19 mouse cellular contexts compared by ENCODE assay signal in the genomic region with DNA sequence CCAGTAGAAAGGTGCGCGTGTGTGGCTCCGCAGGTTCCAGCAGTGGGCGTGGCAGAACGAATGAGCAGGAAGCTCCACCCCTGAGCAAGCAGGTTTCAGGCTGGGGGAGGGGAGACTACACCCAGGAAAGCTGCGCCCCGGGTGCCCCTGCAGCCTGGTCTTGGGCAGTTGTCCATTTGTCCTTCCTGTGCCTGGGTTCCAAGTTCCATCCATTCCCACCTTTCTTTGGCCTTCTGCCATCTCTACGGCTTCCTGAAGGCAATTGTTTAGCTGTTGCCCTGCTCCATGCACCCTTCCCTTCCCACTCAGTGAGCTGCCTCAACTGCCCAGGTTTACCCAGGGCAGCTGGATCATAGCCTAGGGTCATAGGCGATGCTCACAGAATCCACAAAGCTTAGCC.
"Had no signal": no experiment of that assay in that cellular context is flagged by ENCODE, and none has a peak within 500 bp of the region (broad histone marks: within the 10 kb centered on the region; RNA-seq: fewer than 3 reads in every experiment).

No protein-coding gene starts in this region.

- H3K4me1 ChIP-seq: heart, embryonic 13.5 days; heart, embryonic 15.5 days; hindbrain, embryonic 10.5 days; hindbrain, embryonic 12.5 days; limb, embryonic 13.5 days; limb, embryonic 15.5 days had no signal

- H3K4me3 ChIP-seq: gastrocnemius, adult 2 months; heart, adult 2 months; heart, embryonic 13.5 days; heart, embryonic 15.5 days; hindbrain, embryonic 10.5 days; hindbrain, embryonic 12.5 days; layer of hippocampus, adult 2 months; limb, embryonic 13.5 days; limb, embryonic 15.5 days had no signal

- H3K9me3 ChIP-seq: heart, embryonic 13.5 days; heart, embryonic 15.5 days; hindbrain, embryonic 10.5 days; hindbrain, embryonic 12.5 days; limb, embryonic 13.5 days; limb, embryonic 15.5 days had no signal

- DNase-seq: gastrocnemius, adult 2 months; gastrocnemius, postnatal 25 days; heart, adult 2 months; kidney, adult 18-20 months; kidney, postnatal 10 days; left cerebral cortex, postnatal 4 days had no signal

- H3K4me2 ChIP-seq: heart, embryonic 11.5 days; heart, embryonic 13.5 days; heart, embryonic 15.5 days; hindbrain, embryonic 12.5 days; hindbrain, embryonic 14.5 days; limb, embryonic 13.5 days; limb, embryonic 15.5 days had no signal

- ATAC-seq: forebrain, embryonic 16.5 days; hindbrain, embryonic 16.5 days; inflammation-experienced regulatory T-cells, adult 6 months; intestine, embryonic 16.5 days had no signal

- H3K9ac ChIP-seq: heart, embryonic 13.5 days; heart, embryonic 15.5 days; hindbrain, embryonic 12.5 days; hindbrain, embryonic 14.5 days; limb, embryonic 13.5 days; limb, embryonic 15.5 days had no signal

- H3K27me3 ChIP-seq: heart, embryonic 13.5 days; heart, embryonic 15.5 days; hindbrain, embryonic 12.5 days; limb, embryonic 15.5 days had no signal

- H3K27ac ChIP-seq: gastrocnemius, adult 2 months; heart, adult 2 months; heart, embryonic 13.5 days; heart, embryonic 15.5 days; hindbrain, embryonic 10.5 days; hindbrain, embryonic 12.5 days; hindbrain, embryonic 14.5 days; layer of hippocampus, adult 2 months; limb, embryonic 13.5 days; limb, embryonic 15.5 days had no signal

- H3K36me3 ChIP-seq: heart, embryonic 13.5 days; heart, embryonic 15.5 days; hindbrain, embryonic 10.5 days; hindbrain, embryonic 12.5 days; limb, embryonic 13.5 days; limb, embryonic 15.5 days had no signal
